Mouse (Mus musculus): ENCODE results near the gene Smurf1. TPM values are rescaled to one million over a fixed set of nuclear protein-coding genes. Genes with fewer than 3 reads are reported as not detected.

Smurf1 gene
- polyA plus RNA-seq, 2 experiments, result 24.7 to 28.3 TPM

- Histone ChIP-seq H3K9ac (ENCODE audit: low read depth, low read length, severe bottlenecking) (no peak overlapping the region), H3K4me3 (replicated peaks; ENCODE audit: low read length) (no peak overlapping the region), H3K36me3 (ENCODE audit: control insufficient read depth, insufficient read depth, low read length) (no peaks in the 10 kb centered on the region), H3K27me3 (ENCODE audit: control insufficient read depth, insufficient read depth, low read length) (no peaks in the 10 kb centered on the region), H3K4me2 (replicated peaks; ENCODE audit: low read depth, low read length, severe bottlenecking) (no peak overlapping the region), H3K27ac (replicated peaks; ENCODE audit: low read depth, low read length) (no peak overlapping the region), H3K9me3 (ENCODE audit: control insufficient read depth, low read length) (no peaks in the 10 kb centered on the region), H3K4me1 (ENCODE audit: control insufficient read depth, insufficient read depth, low read length) (peaks cover 14% of the 10 kb centered on the region)
- DNase-seq (ENCODE audit: low spot score) (no peak), ATAC-seq (ENCODE audit: low FRiP score, low read depth) (no peak)
- WGBS, result 75% methylated on average over 7 of the region's 7 CpGs
- TF ChIP-seq POLR2A (IDR thresholded peaks at IDR 0.05; ENCODE audit: borderline replicate concordance, extremely low read depth, insufficient read depth, insufficient read length), result no peak
Observed at GRCm38 (mm10) chr5:144912519-144913310, 52.9 kb downstream of the Smurf1 start.

GRCm38 (mm10) chr5:144909521-144909920, 56.1 kb downstream of the Smurf1 start:
- DNase-seq (ENCODE audit: low spot score) (no peak), ATAC-seq (ENCODE audit: low FRiP score, low read depth) (no peak)
- WGBS, result 87% methylated on average over 4 of the region's 4 CpGs
- Histone ChIP-seq H3K9ac (ENCODE audit: low read depth, low read length, severe bottlenecking) (no peak overlapping the region), H3K4me3 (replicated peaks; ENCODE audit: low read length) (no peak overlapping the region), H3K27ac (replicated peaks; ENCODE audit: low read depth, low read length) (no peak overlapping the region), H3K9me3 (ENCODE audit: control insufficient read depth, low read length) (no peaks in the 10 kb centered on the region), H3K4me2 (replicated peaks; ENCODE audit: low read depth, low read length, severe bottlenecking) (no peak overlapping the region), H3K36me3 (ENCODE audit: control insufficient read depth, insufficient read depth, low read length) (no peaks in the 10 kb centered on the region), H3K4me1 (ENCODE audit: control insufficient read depth, insufficient read depth, low read length) (peaks cover 8% of the 10 kb centered on the region), H3K27me3 (ENCODE audit: control insufficient read depth, insufficient read depth, low read length) (no peaks in the 10 kb centered on the region)
- no peak for TF ChIP-seq POLR2A (IDR thresholded peaks at IDR 0.05; ENCODE audit: borderline replicate concordance, extremely low read depth, insufficient read depth, insufficient read length)

GRCm38 (mm10) chr5:144907591-144907990, 58.1 kb downstream of the Smurf1 start:
- DNase-seq (ENCODE audit: low spot score) (no peak), ATAC-seq (ENCODE audit: low FRiP score, low read depth) (no peak)
- H3K27ac ChIP-seq (replicated peaks; ENCODE audit: low read depth, low read length), result no peak overlapping the region
- H3K9ac ChIP-seq (ENCODE audit: low read depth, low read length, severe bottlenecking), result no peak overlapping the region
- no peaks in the 10 kb centered on the region for H3K36me3 ChIP-seq (ENCODE audit: control insufficient read depth, insufficient read depth, low read length)
- no peak overlapping the region for H3K4me2 ChIP-seq (replicated peaks; ENCODE audit: low read depth, low read length, severe bottlenecking)
- H3K4me3 ChIP-seq (replicated peaks; ENCODE audit: low read length), result no peak overlapping the region
- H3K27me3 ChIP-seq (ENCODE audit: control insufficient read depth, insufficient read depth, low read length), result no peaks in the 10 kb centered on the region
- no peak for TF ChIP-seq POLR2A (IDR thresholded peaks at IDR 0.05; ENCODE audit: borderline replicate concordance, extremely low read depth, insufficient read depth, insufficient read length)
- no peaks in the 10 kb centered on the region for H3K9me3 ChIP-seq (ENCODE audit: control insufficient read depth, low read length)
- 65% methylated on average over 2 of the region's 2 CpGs for WGBS
- 0 out of 2 replicates have a peak, but pooled peaks cover 5% of the 10 kb centered on the region for H3K4me1 ChIP-seq (ENCODE audit: control insufficient read depth, insufficient read depth, low read length)

GRCm38 (mm10) chr5:144904356-144905134, 61.1 kb downstream of the Smurf1 start:
- no peak overlapping the region for H3K27ac ChIP-seq (replicated peaks; ENCODE audit: low read depth, low read length)
- ATAC-seq (ENCODE audit: low FRiP score, low read depth), result no peak

GRCm38 (mm10) chr5:144901791-144902190, 63.9 kb downstream of the Smurf1 start:
- TF ChIP-seq POLR2A (IDR thresholded peaks at IDR 0.05; ENCODE audit: borderline replicate concordance, extremely low read depth, insufficient read depth, insufficient read length), result no peak
- H3K4me2 ChIP-seq (replicated peaks; ENCODE audit: low read depth, low read length, severe bottlenecking), result no peak overlapping the region
- ATAC-seq (ENCODE audit: low FRiP score, low read depth), result no peak

More at GRCm38 (mm10) chr5:144904356-144905134, 61.1 kb downstream of the Smurf1 start:
- peaks cover 7% of the 10 kb centered on the region; the same call in 1 of the 2 replicates for H3K4me1 ChIP-seq (ENCODE audit: control insufficient read depth, insufficient read depth, low read length)
- H3K4me2 ChIP-seq (replicated peaks; ENCODE audit: low read depth, low read length, severe bottlenecking), result no peak overlapping the region
- no peak for TF ChIP-seq POLR2A (IDR thresholded peaks at IDR 0.05; ENCODE audit: borderline replicate concordance, extremely low read depth, insufficient read depth, insufficient read length)
- no peak overlapping the region for H3K9ac ChIP-seq (ENCODE audit: low read depth, low read length, severe bottlenecking)
- peaks cover 15% of the 10 kb centered on the region for H3K36me3 ChIP-seq (ENCODE audit: control insufficient read depth, insufficient read depth, low read length)
- no peak overlapping the region for H3K4me3 ChIP-seq (replicated peaks; ENCODE audit: low read length)
- WGBS, result 70% methylated on average over 12 of the region's 12 CpGs
- DNase-seq (ENCODE audit: low spot score), result no peak
- no peaks in the 10 kb centered on the region for H3K9me3 ChIP-seq (ENCODE audit: control insufficient read depth, low read length)
- no peaks in the 10 kb centered on the region for H3K27me3 ChIP-seq (ENCODE audit: control insufficient read depth, insufficient read depth, low read length)

More at GRCm38 (mm10) chr5:144901791-144902190, 63.9 kb downstream of the Smurf1 start:
- Histone ChIP-seq H3K9me3 (ENCODE audit: control insufficient read depth, low read length) (no peaks in the 10 kb centered on the region), H3K36me3 (ENCODE audit: control insufficient read depth, insufficient read depth, low read length) (peaks cover 40% of the 10 kb centered on the region), H3K4me1 (ENCODE audit: control insufficient read depth, insufficient read depth, low read length) (peaks cover 7% of the 10 kb centered on the region; the same call in 1 of the 2 replicates), H3K4me3 (replicated peaks; ENCODE audit: low read length) (no peak overlapping the region), H3K9ac (ENCODE audit: low read depth, low read length, severe bottlenecking) (no peak overlapping the region), H3K27ac (replicated peaks; ENCODE audit: low read depth, low read length) (peak overlapping the region; percentile 34), H3K27me3 (ENCODE audit: control insufficient read depth, insufficient read depth, low read length) (no peaks in the 10 kb centered on the region)
- WGBS, result 48% methylated on average over 10 of the region's 10 CpGs
- no peak for DNase-seq (ENCODE audit: low spot score)

Measured in limb, embryonic 14.5 days (tissue).